Mouse (Mus musculus): ENCODE data around the gene A930018P22Rik. TPM values are rescaled to one million over a fixed set of nuclear protein-coding genes. Genes with fewer than 3 reads are reported as not detected.

A930018P22Rik gene
- polyA plus RNA-seq, 1 experiment from 2014 or later: not detected

GRCm38 (mm10) chr2:104123540-104123939, 971 bp downstream of the A930018P22Rik start:
- Histone ChIP-seq H3K4me1 (replicated peaks) (peaks cover 8% of the 10 kb centered on the region), H3K4me3 (peak overlapping the region; percentile 69), H3K9ac (no peak overlapping the region; the same call in 1 of the 2 replicates), H3K4me2 (peak overlapping the region; percentile 91), H3K27me3 (peaks cover 28% of the 10 kb centered on the region), H3K27ac (no peak overlapping the region), H3K9me3 (no peaks in the 10 kb centered on the region), H3K36me3 (no peaks in the 10 kb centered on the region)
- WGBS: 48% methylated on average over 3 of the region's 3 CpGs
- ATAC-seq (ENCODE audit: low FRiP score): no peak

GRCm38 (mm10) chr2:104124071-104124470, 1.5 kb downstream of the A930018P22Rik start:
- Histone ChIP-seq H3K9ac (no peak overlapping the region), H3K9me3 (no peaks in the 10 kb centered on the region), H3K27me3 (peaks cover 28% of the 10 kb centered on the region), H3K27ac (no peak overlapping the region), H3K4me2 (no peak overlapping the region), H3K36me3 (no peaks in the 10 kb centered on the region), H3K4me3 (no peak overlapping the region), H3K4me1 (replicated peaks) (peaks cover 8% of the 10 kb centered on the region)
- ATAC-seq (ENCODE audit: low FRiP score): no peak
- 79% methylated on average over 5 of the region's 5 CpGs for WGBS

- no peak for ATAC-seq (ENCODE audit: low FRiP score)
- Histone ChIP-seq H3K36me3 (no peaks in the 10 kb centered on the region), H3K4me2 (no peak overlapping the region), H3K9ac (no peak overlapping the region), H3K27ac (no peak overlapping the region), H3K4me3 (no peak overlapping the region), H3K4me1 (replicated peaks) (no peaks in the 10 kb centered on the region), H3K9me3 (no peaks in the 10 kb centered on the region), H3K27me3 (peaks cover 20% of the 10 kb centered on the region)
- 91% methylated on average over 13 of the region's 13 CpGs for WGBS
These were observed 6.4 kb downstream of the A930018P22Rik start for GRCm38 (mm10) chr2:104128803-104129531.

- no peak overlapping the region for H3K4me2 ChIP-seq
- ATAC-seq (ENCODE audit: low FRiP score): no peak
- H3K4me1 ChIP-seq (replicated peaks): no peaks in the 10 kb centered on the region
- H3K36me3 ChIP-seq: no peaks in the 10 kb centered on the region
- H3K9me3 ChIP-seq: no peaks in the 10 kb centered on the region
- 89% methylated on average over 6 of the region's 6 CpGs for WGBS
- H3K27ac ChIP-seq: no peak overlapping the region
- H3K27me3 ChIP-seq: peaks cover 12% of the 10 kb centered on the region
- no peak overlapping the region for H3K9ac ChIP-seq
- H3K4me3 ChIP-seq: no peak overlapping the region
These were observed 7.6 kb downstream of the A930018P22Rik start for GRCm38 (mm10) chr2:104130165-104130564.

- Histone ChIP-seq H3K27me3 (peaks cover 5% of the 10 kb centered on the region; the same call in 1 of the 2 replicates), H3K27ac (no peak overlapping the region), H3K4me2 (no peak overlapping the region), H3K4me3 (no peak overlapping the region), H3K36me3 (no peaks in the 10 kb centered on the region), H3K9me3 (no peaks in the 10 kb centered on the region), H3K4me1 (replicated peaks) (no peaks in the 10 kb centered on the region), H3K9ac (no peak overlapping the region)
- ATAC-seq (ENCODE audit: low FRiP score): no peak
- 69% methylated on average over 3 of the region's 3 CpGs for WGBS
These were observed 8.4 kb downstream of the A930018P22Rik start for GRCm38 (mm10) chr2:104130969-104131368.

- no peak overlapping the region for H3K9ac ChIP-seq
These were observed 9.8 kb downstream of the A930018P22Rik start for GRCm38 (mm10) chr2:104132266-104132859.

GRCm38 (mm10) chr2:104133042-104133810, 10.7 kb downstream of the A930018P22Rik start:
- WGBS: 52% methylated on average over 10 of the region's 12 CpGs

More at GRCm38 (mm10) chr2:104132266-104132859, 9.8 kb downstream of the A930018P22Rik start:
- no peak for ATAC-seq (ENCODE audit: low FRiP score)
- Histone ChIP-seq H3K4me2 (no peak overlapping the region), H3K27me3 (no peaks in the 10 kb centered on the region), H3K4me3 (no peak overlapping the region), H3K9me3 (no peaks in the 10 kb centered on the region), H3K27ac (no peak overlapping the region), H3K36me3 (no peaks in the 10 kb centered on the region), H3K4me1 (replicated peaks) (no peaks in the 10 kb centered on the region)
- WGBS: 79% methylated on average over 7 of the region's 7 CpGs

GRCm38 (mm10) chr2:104134150-104135056, 11.8 kb downstream of the A930018P22Rik start:
- WGBS: 50% methylated on average over 8 of the region's 8 CpGs
- H3K27ac ChIP-seq: no peak overlapping the region
- no peaks in the 10 kb centered on the region for H3K27me3 ChIP-seq
- H3K4me1 ChIP-seq (replicated peaks): no peaks in the 10 kb centered on the region
- no peaks in the 10 kb centered on the region for H3K36me3 ChIP-seq
- no peak overlapping the region for H3K9ac ChIP-seq
- no peak overlapping the region for H3K4me3 ChIP-seq
- H3K9me3 ChIP-seq: no peaks in the 10 kb centered on the region
- H3K4me2 ChIP-seq: no peak overlapping the region
- ATAC-seq (ENCODE audit: low FRiP score): peak; percentile 71

More at GRCm38 (mm10) chr2:104133042-104133810, 10.7 kb downstream of the A930018P22Rik start:
- Histone ChIP-seq H3K4me2 (no peak overlapping the region), H3K9ac (no peak overlapping the region), H3K36me3 (no peaks in the 10 kb centered on the region), H3K9me3 (no peaks in the 10 kb centered on the region), H3K4me1 (replicated peaks) (no peaks in the 10 kb centered on the region), H3K27me3 (no peaks in the 10 kb centered on the region), H3K4me3 (no peak overlapping the region), H3K27ac (no peak overlapping the region)
- ATAC-seq (ENCODE audit: low FRiP score): no peak

- WGBS: 56% methylated on average over 2 of the region's 2 CpGs
- no peak overlapping the region for H3K27ac ChIP-seq
These were observed 13.4 kb downstream of the A930018P22Rik start for GRCm38 (mm10) chr2:104135920-104136319.

GRCm38 (mm10) chr2:104142140-104142539, 19.6 kb downstream of the A930018P22Rik start:
- Histone ChIP-seq H3K27me3 (no peaks in the 10 kb centered on the region), H3K4me2 (no peak overlapping the region), H3K9ac (no peak overlapping the region), H3K4me1 (replicated peaks) (no peaks in the 10 kb centered on the region), H3K4me3 (no peak overlapping the region), H3K36me3 (no peaks in the 10 kb centered on the region), H3K27ac (no peak overlapping the region), H3K9me3 (no peaks in the 10 kb centered on the region)
- 92% methylated on average over 8 of the region's 8 CpGs for WGBS
- no peak for ATAC-seq (ENCODE audit: low FRiP score)

More at GRCm38 (mm10) chr2:104135920-104136319, 13.4 kb downstream of the A930018P22Rik start:
- Histone ChIP-seq H3K9ac (no peak overlapping the region), H3K4me3 (no peak overlapping the region), H3K4me2 (no peak overlapping the region), H3K27me3 (no peaks in the 10 kb centered on the region), H3K4me1 (replicated peaks) (no peaks in the 10 kb centered on the region), H3K9me3 (no peaks in the 10 kb centered on the region), H3K36me3 (no peaks in the 10 kb centered on the region)
- no peak for ATAC-seq (ENCODE audit: low FRiP score)

- no peaks in the 10 kb centered on the region for H3K4me1 ChIP-seq (replicated peaks)
- no peaks in the 10 kb centered on the region for H3K27me3 ChIP-seq
- 88% methylated on average over 12 of the region's 12 CpGs for WGBS
- no peak overlapping the region for H3K9ac ChIP-seq
- no peak overlapping the region for H3K4me2 ChIP-seq
- no peaks in the 10 kb centered on the region for H3K9me3 ChIP-seq
- no peak for ATAC-seq (ENCODE audit: low FRiP score)
- H3K4me3 ChIP-seq: no peak overlapping the region
- H3K27ac ChIP-seq: no peak overlapping the region
- H3K36me3 ChIP-seq: peaks cover 8% of the 10 kb centered on the region; the same call in 1 of the 2 replicates
These were observed 21.4 kb downstream of the A930018P22Rik start for GRCm38 (mm10) chr2:104144004-104144403.
